Mouse (Mus musculus) left cerebral cortex, adult 18-20 months (tissue): Measurements from ENCODE around the gene Prps1l1. TPM values are rescaled to one million over a fixed set of nuclear protein-coding genes. Genes with fewer than 3 reads are reported as not detected.

Experiments used
- DNase-seq, 2 experiments: peaks; one replicate each; pipeline ENCODE4 v3.0.0; 2021 to 2022; ENCODE audit warnings: low spot score in 2 of 2, mixed read lengths in 1 of 2
- total RNA-seq, 2 experiments: library from RNA; stranded (reverse); gene quantifications; 2 replicates each; pipeline ENCODE4 v1.2.3; 2021

Gene Prps1l1
- total RNA-seq, 2 experiments from 2014 or later = not detected

GRCm38 (mm10) chr12:35022066-35022465 lies 37.5 kb downstream of the Prps1l1 start:
- DNase-seq = no peak

- no peak for DNase-seq
Observed at GRCm38 (mm10) chr12:35025916-35026432, 41.4 kb downstream of the Prps1l1 start.

- DNase-seq = no peak
Observed at GRCm38 (mm10) chr12:35027533-35027932, 43.0 kb downstream of the Prps1l1 start.

Other genes with a start within 250 kb of the Prps1l1 start
- 10 to 100 TPM; 50.2 to 54.1 TPM for gene Hdac9, start 67.7 kb upstream of the Prps1l1 start, total RNA-seq
- 10 to 100 TPM; 65.2 to 68.8 TPM for gene Snx13, start 62.4 kb downstream of the Prps1l1 start, total RNA-seq